Mouse (Mus musculus) heart, adult 10 weeks (tissue): ENCODE measurements around the gene Idh1. TPM values are rescaled to one million over a fixed set of nuclear protein-coding genes. Genes with fewer than 3 reads are reported as not detected.

Experiments used
- polyA plus RNA-seq: library from polyadenylated mRNA; stranded (reverse); fragments of 350-450 nt; fragmentation: Illumina TruSeq; extraction: RNeasy Lipid Tissue Mini Kit (QIAGEN cat#74804); gene quantifications from one replicate; pipeline ENCODE4 v1.2.3, GENCODE M21; 2014; ENCODE audit warnings: low read depth, low replicate concordance

Gene Idh1
- polyA plus RNA-seq = 64.5 TPM

GRCm38 (mm10) chr1:65186287-65187073, at the start of gene Idh1, which contains the start of gene Pikfyve:
Gene Idh1, minus strand, starts transcription at chr1:65186500.
Gene Pikfyve, plus strand, starts transcription at chr1:65186683.

GRCm38 (mm10) chr1:65122574-65123372, 63.5 kb downstream of the Idh1 start, which contains the start of gene D630023F18Rik:
Gene D630023F18Rik, minus strand, starts transcription at chr1:65123214.

GRCm38 (mm10) chr1:65119438-65119837, 66.9 kb downstream of the Idh1 start, which contains the start of gene Gm28845:
Gene Gm28845, minus strand, starts transcription at chr1:65119558.

Other genes with a start within 250 kb of the Idh1 start
- 5.3 TPM for gene Plekhm3, start 229.7 kb downstream of the Idh1 start, polyA plus RNA-seq
- not detected for gene Akr1cl, start 153.7 kb downstream of the Idh1 start, polyA plus RNA-seq
- not detected for gene Cryge, start 135.4 kb downstream of the Idh1 start, polyA plus RNA-seq
- gene Crygd, start 123.0 kb downstream of the Idh1 start, polyA plus RNA-seq = not detected
- gene Crygc, start 112.8 kb downstream of the Idh1 start, polyA plus RNA-seq = not detected
- not detected for gene Crygb, start 104.2 kb downstream of the Idh1 start, polyA plus RNA-seq
- gene Cryga, start 83.1 kb downstream of the Idh1 start, polyA plus RNA-seq = not detected
- not detected for gene Gm28845, start 66.9 kb downstream of the Idh1 start, polyA plus RNA-seq
- gene D630023F18Rik, start 63.3 kb downstream of the Idh1 start, polyA plus RNA-seq = not detected
- gene Pikfyve, start 183 bp upstream of the Idh1 start, polyA plus RNA-seq = 4.8 TPM
- not detected for gene Pth2r, start 95.6 kb upstream of the Idh1 start, polyA plus RNA-seq